Mouse (Mus musculus) midbrain, embryonic 15.5 days (tissue): ENCODE results near the gene Xlr3b. TPM values are rescaled to one million over a fixed set of nuclear protein-coding genes. Genes with fewer than 3 reads are reported as not detected.
"Not testable (repeated sequence)": the region's sequence is repeated elsewhere in the genome, so short reads cannot be mapped to it uniquely, and the experiment has no call there.

Source experiments
- ATAC-seq: fragments of 200-750 bp; cut with Nextera tagmentation; replicated peaks from 2 replicates; pipeline ENCODE4 v1.8.0; 2017; ENCODE audit warnings: moderate TSS enrichment
- H3K27ac ChIP-seq: fragments of 300-500 bp; sonication (generic); 2 replicates; pipeline ENCODE4 v1.5.1; 2015; ENCODE audit warnings: mild to moderate bottlenecking, inconsistent platforms
- H3K27me3 ChIP-seq: fragments of 300-500 bp; sonication (generic); replicated peaks from 2 replicates; pipeline ENCODE4 v1.6.1; 2015; ENCODE audit warnings: inconsistent platforms
- H3K36me3 ChIP-seq: fragments of 300-500 bp; sonication (generic); replicated peaks from 2 replicates; pipeline ENCODE4 v1.6.1; 2015; ENCODE audit warnings: inconsistent platforms
- H3K4me1 ChIP-seq: fragments of 300-500 bp; sonication (generic); 2 replicates; pipeline ENCODE4 v1.6.1; 2015; ENCODE audit warnings: inconsistent platforms
- H3K4me2 ChIP-seq: fragments of 300-500 bp; sonication (generic); 2 replicates; pipeline ENCODE4 v1.6.1; 2015; ENCODE audit warnings: inconsistent platforms, mild to moderate bottlenecking, moderate library complexity
- H3K4me3 ChIP-seq: fragments of 300-500 bp; sonication (generic); 2 replicates; pipeline ENCODE4 v1.5.1; 2015; ENCODE audit warnings: mild to moderate bottlenecking, inconsistent platforms
- H3K9ac ChIP-seq: fragments of 300-500 bp; sonication (generic); 2 replicates; pipeline ENCODE4 v1.6.1; 2015; ENCODE audit warnings: mild to moderate bottlenecking, inconsistent platforms
- H3K9me3 ChIP-seq: fragments of 300-500 bp; sonication (generic); 2 replicates; pipeline ENCODE4 v1.6.1; 2016; ENCODE audit warnings: inconsistent platforms
- WGBS: fragments of 180-500 bp; shearing (Covaris S2); methylation state at CpG from one replicate; pipeline ENCODE4 v1.1.7; 2015; ENCODE audit warnings: mixed read lengths; 5-methylcytosine and 5-hydroxymethylcytosine counted together
- polyA plus RNA-seq: library from polyadenylated mRNA; unstranded; fragments of >200 nt; fragmentation: Nextera tagmentation; extraction: Ambion mirVana; gene quantifications from 2 replicates; pipeline ENCODE4 v1.2.1, GENCODE M21; 2015

Gene Xlr3b
- 17.2 and 18.1 TPM in 2 replicates for polyA plus RNA-seq

DNA sequence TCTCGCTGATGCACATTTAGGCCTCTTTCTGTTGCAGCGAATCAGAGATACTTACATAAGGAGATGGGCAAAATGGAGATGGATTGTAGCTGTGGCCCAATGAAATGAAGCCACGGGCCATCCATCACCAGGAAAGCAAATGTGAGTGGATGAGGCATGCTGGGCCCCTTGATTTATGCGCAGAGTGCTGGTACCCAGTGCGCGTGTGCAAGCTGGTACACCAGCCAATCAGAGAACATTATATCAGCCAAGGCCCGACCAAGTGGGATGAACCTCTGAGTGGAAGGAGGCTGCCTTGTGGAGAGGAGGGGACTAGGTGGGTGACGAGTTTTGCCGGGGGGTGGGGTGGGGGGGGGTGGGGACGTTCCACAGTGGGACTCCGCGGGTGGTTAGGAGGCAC lies at the start of gene Xlr3b:
Gene Xlr3b, plus strand, starts transcription at position 274 of the 400 bp plus-strand sequence.
- 75% methylated on average over 12 of the region's 12 CpGs for WGBS
- not testable (repeated sequence) for H3K9ac ChIP-seq, H3K9me3 ChIP-seq, H3K27me3 ChIP-seq, H3K4me1 ChIP-seq, H3K4me2 ChIP-seq, H3K4me3 ChIP-seq, H3K27ac ChIP-seq, H3K36me3 ChIP-seq
- peak; percentile 80 for ATAC-seq

DNA sequence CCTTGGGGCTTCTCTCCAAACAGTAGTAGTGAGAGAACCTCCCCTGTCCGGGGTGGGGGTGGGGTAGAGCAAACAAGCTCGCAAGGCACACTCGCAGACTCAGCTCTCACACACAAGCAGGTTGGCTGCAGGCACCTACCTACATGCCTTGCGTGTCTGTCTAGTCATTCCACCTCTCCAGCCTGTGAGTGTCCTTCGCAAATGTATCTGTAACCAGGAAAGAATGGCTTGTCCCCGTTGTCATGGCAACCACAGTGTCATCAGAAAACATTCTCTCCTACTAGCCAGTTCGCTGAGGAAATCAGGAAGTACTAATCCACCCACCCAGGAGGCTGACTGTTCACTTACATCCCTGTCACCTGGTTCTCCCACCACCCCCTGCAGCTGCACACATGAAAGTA lies 48.8 kb upstream of the Xlr3b start:
- not testable (repeated sequence) for H3K9ac ChIP-seq, H3K27me3 ChIP-seq, H3K27ac ChIP-seq, H3K4me3 ChIP-seq, H3K4me2 ChIP-seq, H3K4me1 ChIP-seq, H3K36me3 ChIP-seq, H3K9me3 ChIP-seq
- peak; percentile 95 for ATAC-seq
- no CpG with 5 or more reads among the region's 7 CpGs for WGBS

DNA sequence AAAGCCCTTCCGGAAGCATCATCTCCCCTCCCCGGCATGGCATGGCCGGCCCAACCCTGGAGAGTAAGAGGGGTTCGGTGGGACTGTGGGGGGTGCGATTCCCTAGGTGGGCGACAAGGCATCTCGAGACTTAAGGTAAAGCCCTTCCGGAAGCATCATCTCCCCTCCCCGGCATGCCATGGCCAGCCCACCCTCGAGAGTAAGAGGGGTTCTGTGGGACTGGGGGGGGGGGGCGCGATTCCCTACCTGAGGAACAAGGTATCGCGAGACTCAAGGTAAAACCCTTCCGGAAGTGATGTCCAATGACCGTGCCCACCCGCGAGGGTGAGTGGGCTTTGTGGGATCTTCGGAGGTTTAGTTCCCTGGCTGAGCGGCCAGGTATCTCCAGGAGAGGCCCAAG lies 43.5 kb upstream of the Xlr3b start, which contains the start of gene Xlr5b:
Gene Xlr5b, plus strand, starts transcription at position 301 of the 400 bp plus-strand sequence.
- H3K4me2 ChIP-seq, H3K9ac ChIP-seq, H3K27me3 ChIP-seq, ATAC-seq, H3K9me3 ChIP-seq, H3K27ac ChIP-seq, H3K36me3 ChIP-seq, H3K4me3 ChIP-seq, H3K4me1 ChIP-seq: not testable (repeated sequence)
- WGBS = no CpG with 5 or more reads among the region's 20 CpGs

DNA sequence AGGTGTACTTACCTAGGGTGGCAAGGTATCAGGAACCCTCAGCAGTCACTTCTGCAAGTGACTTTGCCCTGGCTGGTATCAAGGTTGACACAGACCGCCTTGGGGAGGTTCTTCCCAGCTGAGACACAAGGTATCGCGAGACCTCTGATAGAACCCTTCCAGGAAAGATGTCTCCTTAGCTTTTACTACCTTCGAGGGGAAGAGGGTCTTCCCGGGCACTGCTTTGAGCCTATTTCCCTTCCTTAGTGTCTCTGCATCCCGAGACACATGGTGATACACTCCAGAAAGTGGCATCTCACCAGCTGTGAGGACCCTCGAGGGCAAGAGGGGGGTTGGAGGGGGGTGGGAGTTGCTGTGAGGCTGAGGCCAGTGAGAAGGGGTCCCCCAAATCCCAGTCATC lies 42.7 kb upstream of the Xlr3b start, which contains the start of gene DXBay18:
Gene DXBay18, minus strand, starts transcription at position 101 of the 400 bp plus-strand sequence.
- not testable (repeated sequence) for H3K27ac ChIP-seq, H3K36me3 ChIP-seq, ATAC-seq, H3K9ac ChIP-seq, H3K27me3 ChIP-seq, H3K9me3 ChIP-seq, H3K4me2 ChIP-seq, H3K4me3 ChIP-seq, H3K4me1 ChIP-seq
- WGBS = no CpG with 5 or more reads among the region's 7 CpGs

DNA sequence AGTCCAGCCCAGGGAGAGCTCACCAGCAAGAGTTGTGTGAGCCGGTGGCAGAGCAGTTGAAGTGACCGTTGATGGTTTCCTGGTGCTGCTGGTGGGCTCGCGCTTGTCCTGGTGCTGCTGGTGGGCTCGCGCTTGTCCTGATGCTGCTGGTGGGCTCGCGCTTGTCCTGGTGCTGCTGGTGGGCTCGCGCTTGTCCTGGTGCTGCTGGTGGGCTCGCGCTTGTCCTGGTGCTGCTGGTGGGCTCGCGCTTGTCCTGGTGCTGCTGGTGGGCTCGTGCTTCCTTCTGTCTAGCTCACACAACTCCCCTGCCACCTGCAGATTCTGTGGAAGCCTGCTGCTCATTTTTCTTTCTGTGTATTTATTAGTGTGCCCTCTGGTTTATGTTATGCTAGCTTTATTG lies 15.1 kb upstream of the Xlr3b start, which contains the start of gene Spin2d:
Gene Spin2d, minus strand, starts transcription at position 101 of the 400 bp plus-strand sequence.
- not testable (repeated sequence) for H3K4me2 ChIP-seq, H3K36me3 ChIP-seq, H3K4me3 ChIP-seq, H3K9ac ChIP-seq, H3K27ac ChIP-seq, H3K27me3 ChIP-seq, ATAC-seq, H3K4me1 ChIP-seq, H3K9me3 ChIP-seq
- 88% methylated on average over 4 of the region's 15 CpGs for WGBS

DNA sequence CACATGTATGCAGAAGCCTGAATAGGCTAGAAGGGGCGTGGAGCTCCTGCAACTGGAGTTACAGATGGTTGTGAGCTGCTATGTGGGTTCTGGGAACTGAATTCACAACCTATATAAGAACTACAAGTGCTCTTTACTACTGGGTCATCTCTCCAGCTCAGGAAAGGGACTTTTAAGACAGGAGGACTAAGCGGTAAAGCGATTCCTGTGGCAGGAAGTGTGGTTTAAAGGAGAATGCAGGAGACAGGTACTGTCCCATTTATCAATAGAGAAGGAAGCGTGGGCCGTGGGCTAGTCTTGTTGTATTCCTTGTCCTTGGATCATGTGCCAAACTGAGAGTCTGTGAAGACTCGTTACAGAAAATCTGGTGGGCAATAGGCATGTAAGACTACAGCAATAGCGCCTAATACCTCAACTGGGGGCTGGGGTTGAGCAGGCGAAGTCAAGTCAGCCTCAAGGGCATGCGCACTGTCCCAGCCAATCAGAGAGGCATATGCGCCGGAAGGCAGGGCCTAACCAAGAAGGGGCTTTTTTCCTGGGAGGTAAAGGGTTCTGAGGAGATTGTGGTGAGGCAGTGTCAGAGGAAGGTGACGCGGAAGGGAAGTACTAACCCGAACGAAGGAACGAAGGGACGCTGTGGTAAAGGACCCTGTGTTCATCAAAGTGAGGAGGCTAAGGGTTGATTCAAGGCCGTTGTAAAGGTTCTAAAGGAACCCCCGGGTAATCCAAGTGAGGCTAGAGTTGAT lies 22.0 kb downstream of the Xlr3b start, which contains the start of gene Xlr4b:
Gene Xlr4b, plus strand, starts transcription at position 515 of the 746 bp plus-strand sequence.
- H3K4me1 ChIP-seq, H3K9me3 ChIP-seq, H3K4me3 ChIP-seq, H3K27me3 ChIP-seq, H3K36me3 ChIP-seq, H3K9ac ChIP-seq, ATAC-seq, H3K27ac ChIP-seq, H3K4me2 ChIP-seq: not testable (repeated sequence)
- 84% methylated on average over 19 of the region's 19 CpGs for WGBS

DNA sequence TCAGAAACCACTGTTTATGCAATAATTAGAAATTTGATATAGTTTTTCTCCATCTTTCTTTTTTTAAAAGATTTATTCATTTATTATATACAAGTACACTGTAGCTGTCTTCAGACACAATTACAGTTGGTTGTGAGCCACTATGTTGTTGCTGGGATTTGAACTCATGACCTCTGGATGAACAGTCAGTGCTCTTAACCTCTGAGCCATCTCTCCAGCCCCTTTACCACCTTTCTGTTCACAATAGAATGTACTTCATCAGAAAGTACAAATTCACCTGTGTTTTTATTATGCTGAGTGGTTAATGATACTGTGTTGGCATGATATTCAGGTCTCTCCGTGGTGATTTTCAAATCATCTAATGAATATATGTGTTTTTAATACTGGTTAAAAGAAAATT lies 33.4 kb downstream of the Xlr3b start:
- no peak overlapping the region for H3K4me2 ChIP-seq
- WGBS = 50% methylated on average over 1 of the region's 1 CpGs
- no peaks in the 10 kb centered on the region for H3K9me3 ChIP-seq
- H3K4me3 ChIP-seq = no peak overlapping the region
- no peak overlapping the region for H3K27ac ChIP-seq
- no peak for ATAC-seq
- H3K36me3 ChIP-seq = no peaks in the 10 kb centered on the region
- no peaks in the 10 kb centered on the region for H3K27me3 ChIP-seq
- no peak overlapping the region for H3K9ac ChIP-seq
- peaks cover under 1% of the 10 kb centered on the region; the same call in 1 of the 2 replicates for H3K4me1 ChIP-seq

DNA sequence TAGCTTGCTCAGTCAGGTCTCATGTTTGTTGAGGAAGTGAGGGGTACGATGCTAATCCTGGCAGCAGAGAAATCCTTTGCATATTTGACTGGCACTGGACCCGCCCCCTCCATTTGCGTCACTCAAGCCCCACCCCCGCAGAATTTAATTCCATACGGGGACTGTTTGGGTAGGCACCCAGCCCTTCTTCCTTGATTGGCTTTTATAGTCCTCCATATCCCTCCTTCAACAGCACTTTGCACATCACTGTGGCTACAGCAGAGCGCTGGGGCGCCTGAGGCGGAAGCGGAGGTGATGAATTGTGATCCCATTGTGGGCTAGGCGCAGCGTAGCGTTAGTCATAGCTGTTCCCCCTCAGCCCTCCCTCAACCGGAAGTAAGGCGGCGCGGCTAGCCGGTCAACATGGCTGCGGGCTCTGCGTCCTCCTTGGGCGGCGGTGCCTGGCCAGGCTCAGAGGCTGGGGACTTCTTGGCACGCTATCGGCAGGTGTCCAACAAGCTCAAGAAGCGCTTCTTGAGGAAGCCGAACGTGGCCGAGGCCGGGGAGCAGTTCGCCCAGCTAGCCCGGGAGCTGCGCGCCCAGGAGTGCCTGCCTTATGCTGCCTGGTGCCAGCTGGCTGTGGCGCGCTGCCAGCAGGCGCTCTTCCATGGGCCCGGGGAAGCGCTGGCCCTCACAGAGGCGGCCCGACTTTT lies 36.1 kb downstream of the Xlr3b start, which contains the start of gene F8a:
Gene F8a, plus strand, starts transcription at position 378 of the 692 bp plus-strand sequence.
- Histone ChIP-seq H3K4me3 (peak within 1 kb of the TSS; percentile 69), H3K4me1 (peaks cover 3% of the 10 kb centered on the region; the same call in 1 of the 2 replicates), H3K27me3 (no peaks in the 10 kb centered on the region), H3K36me3 (no peaks in the 10 kb centered on the region), H3K27ac (peak within 1 kb of the TSS; percentile 95), H3K9me3 (no peaks in the 10 kb centered on the region), H3K4me2 (peak within 1 kb of the TSS; percentile 55), H3K9ac (peak within 1 kb of the TSS; percentile 63)
- ATAC-seq = peak; percentile 98
- 29% methylated on average over 39 of the region's 39 CpGs for WGBS

DNA sequence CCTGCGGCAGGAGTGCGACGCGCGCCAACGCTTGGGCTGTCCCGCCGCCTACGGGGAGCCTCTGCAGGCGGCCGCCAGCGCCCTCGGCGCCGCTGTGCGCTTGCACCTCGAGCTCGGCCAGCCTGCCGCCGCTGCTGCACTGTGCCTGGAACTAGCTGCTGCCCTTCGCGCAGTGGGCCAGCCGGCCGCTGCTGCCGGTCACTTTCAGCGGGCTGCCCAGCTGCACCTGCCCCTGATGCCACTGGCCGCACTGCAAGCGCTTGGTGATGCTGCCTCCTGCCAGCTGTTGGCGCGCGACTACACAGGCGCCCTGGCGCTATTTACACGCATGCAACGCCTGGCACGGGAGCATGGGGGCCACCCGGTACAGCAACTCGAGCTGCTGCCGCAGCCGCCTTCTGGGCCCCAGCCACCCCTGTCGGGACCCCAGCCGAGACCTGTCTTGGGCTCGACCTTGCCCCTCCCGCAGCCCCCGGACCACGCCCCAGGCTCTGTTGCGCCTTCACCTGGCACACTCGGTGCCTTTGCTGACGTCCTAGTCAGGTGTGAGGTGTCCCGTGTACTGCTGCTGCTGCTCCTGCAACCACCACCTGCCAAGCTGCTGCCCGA lies 36.7 kb downstream of the Xlr3b start:
- 16% methylated on average over 51 of the region's 51 CpGs for WGBS
- Histone ChIP-seq H3K4me1 (peaks cover 3% of the 10 kb centered on the region; the same call in 1 of the 2 replicates), H3K4me2 (peak overlapping the region; percentile 55), H3K27me3 (no peaks in the 10 kb centered on the region), H3K9ac (peak overlapping the region; percentile 63), H3K27ac (peak overlapping the region; percentile 95), H3K4me3 (peak overlapping the region; percentile 69), H3K36me3 (no peaks in the 10 kb centered on the region), H3K9me3 (no peaks in the 10 kb centered on the region)
- peak; percentile 87 for ATAC-seq

DNA sequence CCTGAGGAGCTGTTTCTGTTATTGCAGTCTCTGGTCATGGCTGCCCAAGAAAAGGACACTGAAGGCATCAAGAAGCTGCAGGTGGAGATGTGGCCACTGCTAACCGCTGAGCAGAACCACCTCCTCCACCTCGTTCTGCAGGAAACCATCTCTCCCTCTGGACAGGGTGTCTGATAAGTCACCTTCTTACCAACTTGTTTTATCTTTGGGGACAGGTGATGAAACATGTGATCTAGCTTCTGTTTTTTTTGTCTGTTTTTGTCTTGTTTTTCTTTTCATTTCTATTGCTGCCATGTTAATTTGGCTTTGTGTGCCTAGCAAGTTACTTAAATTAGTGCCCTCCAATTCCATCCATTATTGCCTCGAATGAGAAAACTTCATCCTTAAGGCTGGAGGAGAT lies 37.3 kb downstream of the Xlr3b start:
- ATAC-seq = no peak
- WGBS = 29% methylated on average over 3 of the region's 3 CpGs

DNA sequence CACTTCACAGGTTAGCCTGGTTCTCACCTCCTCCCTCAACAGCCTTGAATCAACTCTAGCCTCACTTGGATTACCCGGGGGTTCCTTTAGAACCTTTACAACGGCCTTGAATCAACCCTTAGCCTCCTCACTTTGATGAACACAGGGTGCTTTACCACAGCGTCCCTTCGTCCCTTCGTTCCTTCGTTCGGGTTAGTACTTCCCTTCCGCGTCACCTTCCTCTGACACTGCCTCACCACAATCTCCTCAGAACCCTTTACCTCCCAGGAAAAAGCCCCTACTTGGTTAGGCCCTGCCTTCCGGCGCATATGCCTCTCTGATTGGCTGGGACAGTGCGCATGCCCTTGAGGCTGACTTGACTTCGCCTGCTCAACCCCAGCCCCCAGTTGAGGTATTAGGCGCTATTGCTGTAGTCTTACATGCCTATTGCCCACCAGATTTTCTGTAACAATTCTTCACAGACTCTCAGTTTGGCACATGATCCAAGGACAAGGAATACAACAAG lies 50.9 kb downstream of the Xlr3b start, which contains the start of gene Xlr4c:
Gene Xlr4c, minus strand, starts transcription at position 310 of the 505 bp plus-strand sequence.
- not testable (repeated sequence) for H3K36me3 ChIP-seq, H3K27ac ChIP-seq, H3K4me2 ChIP-seq, ATAC-seq, H3K9me3 ChIP-seq, H3K27me3 ChIP-seq, H3K9ac ChIP-seq, H3K4me3 ChIP-seq, H3K4me1 ChIP-seq
- WGBS = 81% methylated on average over 14 of the region's 14 CpGs

More for the DNA sequence above, 37.3 kb downstream of the Xlr3b start:
- peak overlapping the region; percentile 69 for H3K4me3 ChIP-seq
- H3K27ac ChIP-seq = peak overlapping the region; percentile 95
- H3K9me3 ChIP-seq = no peaks in the 10 kb centered on the region
- peak overlapping the region; percentile 63 for H3K9ac ChIP-seq
- H3K4me2 ChIP-seq = peak overlapping the region; percentile 55
- H3K36me3 ChIP-seq = no peaks in the 10 kb centered on the region
- no peaks in the 10 kb centered on the region for H3K27me3 ChIP-seq
- H3K4me1 ChIP-seq = peaks cover 3% of the 10 kb centered on the region; the same call in 1 of the 2 replicates
